Mouse (Mus musculus): ENCODE measurements around the gene Ap1b1.

The Ap1b1 gene

GRCm38 (mm10) chr11:5032706-5033105 is 46.1 kb downstream of the Ap1b1 start:
- no peak for DNase-seq (ENCODE audit: inconsistent age in 2 of 2, low spot score in 1 of 2)

GRCm38 (mm10) chr11:5033136-5033535 is 46.5 kb downstream of the Ap1b1 start:
- DNase-seq (ENCODE audit: inconsistent age in 2 of 2, low spot score in 1 of 2): peak; percentile 86 to 91

GRCm38 (mm10) chr11:5035421-5035820 is 48.8 kb downstream of the Ap1b1 start:
- DNase-seq (ENCODE audit: inconsistent age in 2 of 2, low spot score in 1 of 2): no peak

- peak; percentile 70 to 86 for DNase-seq (ENCODE audit: inconsistent age in 2 of 2, low spot score in 1 of 2)
These were observed 50.7 kb downstream of the Ap1b1 start for GRCm38 (mm10) chr11:5037146-5037854.

- DNase-seq (ENCODE audit: inconsistent age in 2 of 2, low spot score in 1 of 2): no peak
These were observed 54.0 kb downstream of the Ap1b1 start for GRCm38 (mm10) chr11:5040585-5040984.

GRCm38 (mm10) chr11:5041144-5041780 is 54.6 kb downstream of the Ap1b1 start:
- DNase-seq (ENCODE audit: inconsistent age in 2 of 2, low spot score in 1 of 2): no peak

- DNase-seq (ENCODE audit: inconsistent age in 2 of 2, low spot score in 1 of 2): no peak
These were observed 56.2 kb downstream of the Ap1b1 start for GRCm38 (mm10) chr11:5042645-5043381.

- DNase-seq (ENCODE audit: inconsistent age in 2 of 2, low spot score in 1 of 2): no peak
These were observed 59.8 kb downstream of the Ap1b1 start for GRCm38 (mm10) chr11:5046321-5046926.

GRCm38 (mm10) chr11:5051629-5052028 is 65.0 kb downstream of the Ap1b1 start:
- DNase-seq (ENCODE audit: inconsistent age in 2 of 2, low spot score in 1 of 2): no peak

- DNase-seq (ENCODE audit: inconsistent age in 2 of 2, low spot score in 1 of 2): no peak
These were observed 65.7 kb downstream of the Ap1b1 start for GRCm38 (mm10) chr11:5052200-5052854.

GRCm38 (mm10) chr11:5054151-5054550 is 67.5 kb downstream of the Ap1b1 start:
- DNase-seq (ENCODE audit: inconsistent age in 2 of 2, low spot score in 1 of 2): no peak

GRCm38 (mm10) chr11:5054874-5055273 is 68.2 kb downstream of the Ap1b1 start:
- DNase-seq (ENCODE audit: inconsistent age in 2 of 2, low spot score in 1 of 2): peak; percentile 29 to 54

- DNase-seq (ENCODE audit: inconsistent age in 2 of 2, low spot score in 1 of 2): no peak
These were observed 69.6 kb downstream of the Ap1b1 start for GRCm38 (mm10) chr11:5055945-5056938.

GRCm38 (mm10) chr11:5057064-5057463 is 70.4 kb downstream of the Ap1b1 start:
- no peak for DNase-seq (ENCODE audit: inconsistent age in 2 of 2, low spot score in 1 of 2)

- DNase-seq (ENCODE audit: inconsistent age in 2 of 2, low spot score in 1 of 2): peak in 1 of 2 experiments; percentile 49
These were observed 70.9 kb downstream of the Ap1b1 start for GRCm38 (mm10) chr11:5057541-5057855.

- peak; percentile 52 to 77 for DNase-seq (ENCODE audit: inconsistent age in 2 of 2, low spot score in 1 of 2)
These were observed 71.4 kb downstream of the Ap1b1 start, which contains the start of gene Rasl10a for GRCm38 (mm10) chr11:5057856-5058641. Gene Rasl10a, plus strand, starts transcription at chr11:5058128.

- DNase-seq (ENCODE audit: inconsistent age in 2 of 2, low spot score in 1 of 2): no peak
These were observed 72.2 kb downstream of the Ap1b1 start for GRCm38 (mm10) chr11:5058783-5059182.

GRCm38 (mm10) chr11:5059230-5059629 is 72.6 kb downstream of the Ap1b1 start:
- peak in 1 of 2 experiments; percentile 55 for DNase-seq (ENCODE audit: inconsistent age in 2 of 2, low spot score in 1 of 2)

GRCm38 (mm10) chr11:5059704-5060156 is 73.1 kb downstream of the Ap1b1 start:
- DNase-seq (ENCODE audit: inconsistent age in 2 of 2, low spot score in 1 of 2): peak; percentile 43 to 72
